8 mouse cellular contexts compared by ENCODE assay signal in genomic region chr17:26424973-26425735, GRCm38 (mm10). TPM values are rescaled to one million over a fixed set of nuclear protein-coding genes. Genes with fewer than 3 reads are reported as not detected.
DNase-seq lines count a peak whose midpoint lies in the region.

No protein-coding gene starts in this region.

- peak; percentile 31 for DNase-seq in layer of hippocampus, adult 9-11 months
- DNase-seq in layer of hippocampus, adult 11-12 months (ENCODE audit: low spot score), result no peak
- DNase-seq in adrenal gland, postnatal 25 days, result peak; percentile 83
- DNase-seq in gastrocnemius, postnatal 4 days (ENCODE audit: low spot score in 2 of 2), result peak; percentile 72 to 85
- peak; percentile 89 for DNase-seq in kidney, adult 8-10 months
- peak; percentile 74 for DNase-seq in lung, postnatal 36 days
- DNase-seq in thymus, postnatal 25 days, result no peak
- no peak for DNase-seq in thymus, postnatal 14 days

RNA-seq across cellular contexts. Expression of gene Neurl1b, which starts 10.5 kb away (rescaled TPM):
- 49.1 and 57.1 TPM in 2 replicates for total RNA-seq in adrenal gland, postnatal 25 days (2021)
- total RNA-seq in gastrocnemius, postnatal 4 days (2021), result 10 to 100 TPM; 16.8 to 17.2 TPM

Comparison
In these comparisons a context has a peak if more than half of its experiments do, and no peak if none do; other contexts are left out.
1. DNase-seq: peak in layer of hippocampus, adult 9-11 months (single experiment), adrenal gland, postnatal 25 days (single experiment), gastrocnemius, postnatal 4 days (2 of 2), kidney, adult 8-10 months (2 of 2) and lung, postnatal 36 days (single experiment); none in layer of hippocampus, adult 11-12 months (single experiment), thymus, postnatal 25 days (single experiment) and thymus, postnatal 14 days (single experiment).